Mouse (Mus musculus) neural tube, embryonic 10.5 days (tissue): ENCODE results near the gene Slc17a7.

Source experiments
- DNase-seq: peaks from one replicate; pipeline ENCODE4 v3.0.0-alpha.2; 2017; ENCODE audit warnings: low spot score; ENCODE audit errors: extremely low spot score

Slc17a7 gene

GRCm38 (mm10) chr7:45163735-45164490 is at the start of gene Slc17a7:
Slc17a7 (plus strand) TSS chr7:45163949.
- DNase-seq, result no peak

GRCm38 (mm10) chr7:45117566-45117965 is 46.2 kb upstream of the Slc17a7 start:
- no peak for DNase-seq

- DNase-seq, result no peak
These were observed 45.4 kb upstream of the Slc17a7 start for GRCm38 (mm10) chr7:45118336-45118735.

- DNase-seq, result no peak
These were observed 43.7 kb upstream of the Slc17a7 start for GRCm38 (mm10) chr7:45119780-45120709.

- no peak for DNase-seq
These were observed 42.3 kb upstream of the Slc17a7 start for GRCm38 (mm10) chr7:45121404-45121803.

GRCm38 (mm10) chr7:45121966-45122365 is 41.8 kb upstream of the Slc17a7 start:
- DNase-seq, result no peak

- DNase-seq, result no peak
These were observed 41.1 kb upstream of the Slc17a7 start for GRCm38 (mm10) chr7:45122561-45123185.

GRCm38 (mm10) chr7:45123186-45123570 is 40.6 kb upstream of the Slc17a7 start:
- no peak for DNase-seq

GRCm38 (mm10) chr7:45124224-45125143 is 39.3 kb upstream of the Slc17a7 start, which contains the start of gene Rps11:
Rps11 (minus strand) TSS chr7:45124439.
- DNase-seq, result peak; percentile 100

- DNase-seq, result peak; percentile 64
These were observed 38.6 kb upstream of the Slc17a7 start for GRCm38 (mm10) chr7:45125144-45125600.

- DNase-seq, result peak; percentile 44
These were observed 38.1 kb upstream of the Slc17a7 start for GRCm38 (mm10) chr7:45125649-45126048.

- no peak for DNase-seq
These were observed 37.5 kb upstream of the Slc17a7 start for GRCm38 (mm10) chr7:45126147-45126843.

GRCm38 (mm10) chr7:45126844-45127699 is 36.7 kb upstream of the Slc17a7 start:
- peak; percentile 47 for DNase-seq

- no peak for DNase-seq
These were observed 36.0 kb upstream of the Slc17a7 start for GRCm38 (mm10) chr7:45127700-45128224.

GRCm38 (mm10) chr7:45128624-45129246 is 35.0 kb upstream of the Slc17a7 start, which contains the start of gene Rpl13a:
Rpl13a (minus strand) TSS chr7:45128761.
- DNase-seq, result peak; percentile 96

GRCm38 (mm10) chr7:45129318-45129717 is 34.4 kb upstream of the Slc17a7 start:
- no peak for DNase-seq

- no peak for DNase-seq
These were observed 33.8 kb upstream of the Slc17a7 start for GRCm38 (mm10) chr7:45129776-45130512.
